Mouse (Mus musculus) embryonic facial prominence, embryonic 11.5 days (tissue): Measurements from ENCODE around the gene Kdm1b. TPM values are rescaled to one million over a fixed set of nuclear protein-coding genes. Genes with fewer than 3 reads are reported as not detected.

Experiments
- ATAC-seq: fragments of 200-750 bp; cut with Nextera tagmentation; replicated peaks from 2 replicates; pipeline ENCODE4 v1.8.0; 2017; ENCODE audit warnings: low read depth; ENCODE audit not compliant: insufficient number of reproducible peaks, low FRiP score, low TSS enrichment
- DNase-seq: peaks from one replicate; pipeline ENCODE4 v3.0.0-alpha.2; 2015; ENCODE audit warnings: low spot score
- H3K27ac ChIP-seq: fragments of 300-500 bp; sonication (generic); replicated peaks from 2 replicates; pipeline ENCODE4 v1.5.1; 2014; ENCODE audit warnings: mild to moderate bottlenecking, low read depth, low read length, control low read depth
- H3K27me3 ChIP-seq: fragments of 300-500 bp; sonication (generic); 2 replicates; pipeline ENCODE4 v1.6.1; 2014; ENCODE audit warnings: mild to moderate bottlenecking, low read length, moderate library complexity, mixed read lengths; ENCODE audit not compliant: control insufficient read depth, insufficient read depth
- H3K36me3 ChIP-seq: fragments of 300-500 bp; sonication (generic); replicated peaks from 2 replicates; pipeline ENCODE4 v1.6.1; 2014; ENCODE audit warnings: low read depth, mild to moderate bottlenecking, low read length, moderate library complexity, mixed read lengths; ENCODE audit not compliant: control insufficient read depth, insufficient read depth
- H3K4me1 ChIP-seq: fragments of 300-500 bp; sonication (generic); 2 replicates; pipeline ENCODE4 v1.6.1; 2014; ENCODE audit warnings: low read length, mixed read lengths; ENCODE audit not compliant: control insufficient read depth, insufficient read depth
- H3K4me2 ChIP-seq: fragments of 300-500 bp; sonication (generic); 2 replicates; pipeline ENCODE4 v1.6.1; 2014; ENCODE audit warnings: low read depth, mild to moderate bottlenecking, control low read depth, low read length, moderate library complexity
- H3K4me3 ChIP-seq: fragments of 300-500 bp; sonication (generic); 2 replicates; pipeline ENCODE4 v1.5.1; 2014; ENCODE audit warnings: low read depth, low read length, control low read depth
- H3K9ac ChIP-seq: fragments of 300-500 bp; sonication (generic); replicated peaks from 2 replicates; pipeline ENCODE4 v1.6.1; 2014; ENCODE audit warnings: mild to moderate bottlenecking, control low read depth, low read length
- H3K9me3 ChIP-seq: fragments of 300-500 bp; sonication (generic); replicated peaks from 2 replicates; pipeline ENCODE4 v1.6.1; 2016; ENCODE audit warnings: mild to moderate bottlenecking, low read length, inconsistent platforms, mixed read lengths; ENCODE audit not compliant: control insufficient read depth
- WGBS: fragments of 180-500 bp; shearing (Covaris S2); extraction: QIAGEN DNeasy Blood & Tissue Kit; methylation state at CpG from one replicate; pipeline ENCODE4 v1.1.7; 2014; 5-methylcytosine and 5-hydroxymethylcytosine counted together
- polyA plus RNA-seq: library from polyadenylated mRNA; unstranded; fragments of >200 nt; fragmentation: Nextera tagmentation; extraction: Ambion mirVana; gene quantifications from 2 replicates; pipeline ENCODE4 v1.2.1, GENCODE M21; 2014

Kdm1b gene
- polyA plus RNA-seq, 1 experiment from 2014 or later = 13.5 TPM

- H3K4me1 ChIP-seq = peaks cover 2% of the 10 kb centered on the region
- no peak overlapping the region for H3K4me2 ChIP-seq
- 55% methylated on average over 5 of the region's 5 CpGs for WGBS
- H3K9me3 ChIP-seq = no peaks in the 10 kb centered on the region
- DNase-seq (peak; percentile 68), ATAC-seq (no peak)
- H3K36me3 ChIP-seq = no peaks in the 10 kb centered on the region
- H3K4me3 ChIP-seq = no peak overlapping the region
- H3K27me3 ChIP-seq = peaks cover 3% of the 10 kb centered on the region; the same call in 1 of the 2 replicates
- no peak overlapping the region for H3K9ac ChIP-seq
- no peak overlapping the region for H3K27ac ChIP-seq
These were observed 26.0 kb upstream of the Kdm1b start for GRCm38 (mm10) chr13:47017259-47017658.

GRCm38 (mm10) chr13:47019774-47020173 is 23.5 kb upstream of the Kdm1b start:
- Histone ChIP-seq H3K36me3 (no peaks in the 10 kb centered on the region), H3K4me2 (no peak overlapping the region), H3K4me1 (no peaks in the 10 kb centered on the region), H3K27me3 (no peaks in the 10 kb centered on the region), H3K4me3 (no peak overlapping the region), H3K9me3 (no peaks in the 10 kb centered on the region), H3K27ac (no peak overlapping the region), H3K9ac (no peak overlapping the region)
- DNase-seq (no peak), ATAC-seq (no peak)
- 85% methylated on average over 7 of the region's 7 CpGs for WGBS

DNA sequence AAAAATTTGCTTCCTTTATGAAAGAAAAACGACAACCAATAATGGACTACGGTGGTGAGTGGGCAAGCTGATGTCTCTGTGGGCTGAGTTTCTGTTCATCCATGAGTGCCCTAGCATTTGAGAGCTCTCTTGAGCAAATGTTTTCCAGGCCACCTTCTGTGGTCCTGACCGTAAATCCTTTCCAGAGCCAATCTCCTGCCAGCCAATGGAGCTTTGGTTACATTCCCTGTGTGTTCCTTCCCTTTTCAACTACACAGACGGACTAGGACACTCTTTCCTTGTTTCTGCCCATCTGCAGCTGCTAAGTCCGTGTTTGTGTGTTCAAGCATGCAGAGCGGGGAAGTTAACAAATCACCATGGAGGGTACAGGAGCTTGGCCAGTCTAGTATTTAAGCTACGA is 22.5 kb upstream of the Kdm1b start:
- Histone ChIP-seq H3K9me3 (no peaks in the 10 kb centered on the region), H3K27me3 (no peaks in the 10 kb centered on the region), H3K4me1 (no peaks in the 10 kb centered on the region), H3K36me3 (no peaks in the 10 kb centered on the region), H3K4me3 (no peak overlapping the region), H3K4me2 (no peak overlapping the region), H3K9ac (no peak overlapping the region), H3K27ac (no peak overlapping the region)
- WGBS = 83% methylated on average over 7 of the region's 7 CpGs
- ATAC-seq (no peak), DNase-seq (no peak)

DNA sequence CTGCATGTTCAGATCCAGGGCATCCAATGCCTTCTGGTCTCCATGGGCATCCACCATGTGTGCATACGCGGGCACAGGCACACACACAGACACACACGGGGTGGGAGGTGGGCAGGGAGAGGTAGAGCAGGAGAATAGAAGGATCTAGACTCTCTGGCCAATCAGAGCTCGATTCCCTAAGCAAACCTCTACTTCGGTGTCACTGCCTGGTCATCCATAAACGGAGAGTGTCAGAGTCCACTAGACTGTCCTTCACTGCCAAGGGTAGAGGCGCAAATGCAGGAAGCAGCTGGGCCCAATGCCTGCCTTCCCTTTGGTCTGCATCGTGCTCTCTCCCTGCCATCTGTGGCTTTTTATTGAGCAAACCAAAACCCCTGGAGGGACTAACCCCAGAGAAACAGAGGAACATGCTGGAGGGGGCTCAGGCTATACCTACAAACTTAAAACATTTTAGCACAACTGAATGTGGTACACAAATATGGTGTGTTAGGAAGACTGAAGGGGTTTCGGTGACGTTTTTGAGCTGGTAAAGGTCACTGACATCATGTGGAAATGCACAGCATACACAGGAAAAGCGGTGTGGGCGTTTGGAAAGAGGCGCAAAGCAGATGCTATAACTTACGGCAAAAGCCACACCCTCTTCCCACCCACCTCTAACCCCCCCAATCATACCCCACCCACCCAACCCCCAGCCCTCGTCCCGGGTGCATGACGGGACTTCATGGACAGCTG is 12.8 kb upstream of the Kdm1b start:
- Histone ChIP-seq H3K4me2 (no peak overlapping the region), H3K27me3 (no peaks in the 10 kb centered on the region), H3K9ac (no peak overlapping the region), H3K4me3 (no peak overlapping the region), H3K36me3 (no peaks in the 10 kb centered on the region), H3K27ac (no peak overlapping the region), H3K4me1 (no peaks in the 10 kb centered on the region), H3K9me3 (no peaks in the 10 kb centered on the region)
- DNase-seq = no peak
- ATAC-seq = no peak
- 85% methylated on average over 17 of the region's 17 CpGs for WGBS

DNA sequence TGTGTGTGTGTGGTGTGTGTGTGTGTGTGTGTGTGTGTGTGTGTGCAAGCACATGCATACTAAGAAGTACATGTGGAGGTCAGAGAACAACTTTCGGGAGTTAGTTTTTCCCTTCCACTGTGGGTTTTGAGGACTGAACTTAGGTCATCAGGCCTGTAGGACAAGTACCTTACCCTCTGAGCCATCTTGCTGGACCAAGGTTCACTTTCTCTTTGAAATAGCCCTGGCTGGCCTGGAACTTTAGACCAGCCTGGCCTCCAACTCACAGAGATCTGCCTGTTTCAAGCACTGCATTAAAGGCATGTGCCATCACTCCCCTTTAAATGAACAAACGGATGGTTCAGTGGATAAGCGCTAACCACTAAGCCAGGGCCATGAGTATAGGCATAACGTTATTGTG is 9.7 kb upstream of the Kdm1b start:
- 91% methylated on average over 4 of the region's 4 CpGs for WGBS
- Histone ChIP-seq H3K27me3 (no peaks in the 10 kb centered on the region), H3K9me3 (no peaks in the 10 kb centered on the region), H3K9ac (no peak overlapping the region), H3K36me3 (no peaks in the 10 kb centered on the region), H3K4me3 (no peak overlapping the region), H3K4me2 (no peak overlapping the region), H3K27ac (no peak overlapping the region), H3K4me1 (no peaks in the 10 kb centered on the region)
- ATAC-seq (no peak), DNase-seq (no peak)

GRCm38 (mm10) chr13:47037946-47038345 is 5.4 kb upstream of the Kdm1b start:
- no peak for ATAC-seq
- Histone ChIP-seq H3K4me1 (no peaks in the 10 kb centered on the region), H3K9ac (no peak overlapping the region), H3K27me3 (no peaks in the 10 kb centered on the region), H3K4me3 (no peak overlapping the region), H3K9me3 (no peaks in the 10 kb centered on the region), H3K4me2 (no peak overlapping the region), H3K27ac (no peak overlapping the region), H3K36me3 (no peaks in the 10 kb centered on the region)
- WGBS = 85% methylated on average over 6 of the region's 6 CpGs
- no peak for DNase-seq

DNA sequence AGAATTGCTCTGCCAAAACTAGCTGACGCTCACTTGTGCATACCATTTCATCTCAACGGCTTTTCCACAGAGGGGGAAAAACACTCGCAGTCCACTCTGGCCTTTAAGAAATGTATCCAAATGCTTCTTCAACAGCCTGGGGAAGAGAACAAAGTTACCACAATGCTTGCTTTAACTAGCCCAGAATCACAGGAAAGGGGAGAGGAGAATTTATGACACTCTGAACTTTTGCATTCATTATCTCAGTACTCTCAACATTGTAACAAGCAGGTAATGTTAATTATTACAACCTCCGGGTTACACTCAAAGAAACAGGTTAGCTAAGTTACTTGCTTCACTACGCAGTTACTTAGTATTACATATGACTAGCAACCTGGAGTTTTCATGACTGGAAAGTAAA is 3.2 kb upstream of the Kdm1b start:
- no peaks in the 10 kb centered on the region; the same call in 1 of the 2 replicates for H3K4me1 ChIP-seq
- H3K27me3 ChIP-seq = no peaks in the 10 kb centered on the region
- WGBS = 98% methylated on average over 5 of the region's 5 CpGs
- H3K4me2 ChIP-seq = no peak overlapping the region
- no peak overlapping the region for H3K27ac ChIP-seq
- no peak overlapping the region for H3K4me3 ChIP-seq
- H3K9me3 ChIP-seq = no peaks in the 10 kb centered on the region
- no peak overlapping the region for H3K9ac ChIP-seq
- ATAC-seq (no peak), DNase-seq (no peak)
- no peaks in the 10 kb centered on the region for H3K36me3 ChIP-seq

DNA sequence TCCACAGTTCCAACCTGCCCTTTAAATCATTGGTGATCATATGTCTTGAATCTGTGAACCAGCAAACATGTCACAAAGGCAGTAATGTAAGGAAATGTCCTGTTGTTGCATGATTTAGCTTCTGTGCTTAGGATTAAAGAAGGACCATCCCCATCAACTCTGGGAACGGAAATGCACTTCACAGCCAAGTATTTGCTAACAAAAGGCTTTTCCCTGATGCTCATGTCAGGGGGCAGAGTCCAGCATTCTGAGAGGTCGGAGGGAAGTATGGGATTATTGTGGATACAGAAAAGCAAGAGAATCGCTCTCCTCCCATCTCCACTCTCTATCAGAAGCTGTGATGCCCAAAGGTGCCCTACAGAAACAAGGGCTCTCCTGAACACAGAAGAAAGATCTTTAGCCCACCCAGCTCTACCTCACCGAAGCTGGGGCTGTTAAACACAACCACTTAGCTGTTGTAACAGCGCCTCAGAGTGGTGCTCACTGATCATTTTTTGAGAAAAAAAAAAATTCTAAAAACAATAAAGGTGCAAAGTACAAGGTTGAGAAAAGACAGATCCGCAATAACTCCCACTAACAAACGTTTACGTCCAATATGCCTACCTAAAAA is 1.2 kb upstream of the Kdm1b start:
- ATAC-seq (no peak), DNase-seq (no peak)
- H3K27ac ChIP-seq = no peak overlapping the region
- H3K4me3 ChIP-seq = no peak overlapping the region
- no peak overlapping the region for H3K4me2 ChIP-seq
- H3K36me3 ChIP-seq = no peaks in the 10 kb centered on the region
- WGBS = 65% methylated on average over 8 of the region's 8 CpGs
- H3K9ac ChIP-seq = no peak overlapping the region
- no peaks in the 10 kb centered on the region for H3K9me3 ChIP-seq
- no peaks in the 10 kb centered on the region for H3K27me3 ChIP-seq
- H3K4me1 ChIP-seq = no peaks in the 10 kb centered on the region; the same call in 1 of the 2 replicates
